Mouse (Mus musculus) embryonic facial prominence, embryonic 15.5 days (tissue): ENCODE measurements around the gene Ube2e3. TPM values are rescaled to one million over a fixed set of nuclear protein-coding genes. Genes with fewer than 3 reads are reported as not detected.

ENCODE experiments used
- ATAC-seq: fragments of 200-750 bp; cut with Nextera tagmentation; 2 replicates; pipeline ENCODE4 v1.8.0; 2017; ENCODE audit warnings: low read depth, moderate TSS enrichment; ENCODE audit not compliant: insufficient number of reproducible peaks, low FRiP score, low TSS enrichment
- H3K27ac ChIP-seq: fragments of 300-500 bp; sonication (generic); replicated peaks from 2 replicates; pipeline ENCODE4 v1.5.1; 2015; ENCODE audit warnings: mild to moderate bottlenecking, inconsistent platforms
- H3K27me3 ChIP-seq: fragments of 300-500 bp; sonication (generic); 2 replicates; pipeline ENCODE4 v1.6.1; 2015; ENCODE audit warnings: inconsistent platforms
- H3K36me3 ChIP-seq: fragments of 300-500 bp; sonication (generic); 2 replicates; pipeline ENCODE4 v1.6.1; 2015; ENCODE audit warnings: mild to moderate bottlenecking, inconsistent platforms
- H3K4me1 ChIP-seq: fragments of 300-500 bp; sonication (generic); 2 replicates; pipeline ENCODE4 v1.6.1; 2015; ENCODE audit warnings: inconsistent platforms
- H3K4me2 ChIP-seq: fragments of 300-500 bp; sonication (generic); replicated peaks from 2 replicates; pipeline ENCODE4 v1.6.1; 2015; ENCODE audit warnings: mild to moderate bottlenecking, inconsistent platforms
- H3K4me3 ChIP-seq: fragments of 300-500 bp; sonication (generic); replicated peaks from 2 replicates; pipeline ENCODE4 v1.5.1; 2015; ENCODE audit warnings: mild to moderate bottlenecking, inconsistent platforms
- H3K9ac ChIP-seq: fragments of 300-500 bp; sonication (generic); 2 replicates; pipeline ENCODE4 v1.6.1; 2015; ENCODE audit warnings: inconsistent platforms
- H3K9me3 ChIP-seq: fragments of 300-500 bp; sonication (generic); replicated peaks from 2 replicates; pipeline ENCODE4 v1.6.1; 2016; ENCODE audit warnings: inconsistent platforms
- WGBS: fragments of 180-500 bp; shearing (Covaris S2); methylation state at CpG from one replicate; pipeline ENCODE4 v1.1.7; 2015; 5-methylcytosine and 5-hydroxymethylcytosine counted together
- polyA plus RNA-seq: library from polyadenylated mRNA; unstranded; fragments of >200 nt; fragmentation: Nextera tagmentation; extraction: Ambion mirVana; gene quantifications from 2 replicates; pipeline ENCODE4 v1.2.1, GENCODE M21; 2015

Ube2e3 gene
- polyA plus RNA-seq, 1 experiment from 2014 or later = 139 TPM

GRCm38 (mm10) chr2:78864866-78865265 lies 3.1 kb upstream of the Ube2e3 start:
- H3K4me3 ChIP-seq = no peak overlapping the region
- no peaks in the 10 kb centered on the region for H3K27me3 ChIP-seq
- H3K27ac ChIP-seq = no peak overlapping the region
- WGBS = 82% methylated on average over 5 of the region's 5 CpGs
- H3K36me3 ChIP-seq = no peaks in the 10 kb centered on the region
- ATAC-seq = no peak
- no peaks in the 10 kb centered on the region for H3K9me3 ChIP-seq
- no peak overlapping the region for H3K4me2 ChIP-seq
- no peak overlapping the region for H3K9ac ChIP-seq
- no peaks in the 10 kb centered on the region for H3K4me1 ChIP-seq

GRCm38 (mm10) chr2:78868511-78868854 lies 559 bp downstream of the Ube2e3 start:
- Histone ChIP-seq H3K36me3 (no peaks in the 10 kb centered on the region), H3K4me3 (peak overlapping the region; percentile 75), H3K9me3 (no peaks in the 10 kb centered on the region), H3K4me2 (peak overlapping the region; percentile 76), H3K4me1 (peaks cover 25% of the 10 kb centered on the region), H3K9ac (peak overlapping the region; percentile 84), H3K27me3 (no peaks in the 10 kb centered on the region), H3K27ac (peak overlapping the region; percentile 96)
- peak; percentile 76 for ATAC-seq
- under 1% methylated on average over 36 of the region's 44 CpGs for WGBS

- peak; percentile 93 for ATAC-seq
- WGBS = under 1% methylated on average over 76 of the region's 114 CpGs
- peaks cover 29% of the 10 kb centered on the region for H3K4me1 ChIP-seq
- H3K27ac ChIP-seq = peak overlapping the region; percentile 96
- H3K36me3 ChIP-seq = no peaks in the 10 kb centered on the region
- peak overlapping the region; percentile 64 for H3K4me2 ChIP-seq
- no peaks in the 10 kb centered on the region for H3K9me3 ChIP-seq
- peak overlapping the region; percentile 75 for H3K4me3 ChIP-seq
- H3K9ac ChIP-seq = peak overlapping the region; percentile 84
- H3K27me3 ChIP-seq = no peaks in the 10 kb centered on the region
These were observed 1.2 kb downstream of the Ube2e3 start for GRCm38 (mm10) chr2:78868951-78869720.

GRCm38 (mm10) chr2:78869721-78870442 lies 2.0 kb downstream of the Ube2e3 start:
- Histone ChIP-seq H3K4me1 (peaks cover 30% of the 10 kb centered on the region), H3K4me2 (peak overlapping the region; percentile 64), H3K27ac (peak overlapping the region; percentile 96), H3K9ac (peak overlapping the region; percentile 84), H3K27me3 (no peaks in the 10 kb centered on the region), H3K9me3 (no peaks in the 10 kb centered on the region), H3K36me3 (no peaks in the 10 kb centered on the region), H3K4me3 (peak overlapping the region; percentile 75)
- ATAC-seq = no peak
- WGBS = under 1% methylated on average over 35 of the region's 35 CpGs

- Histone ChIP-seq H3K9me3 (no peaks in the 10 kb centered on the region), H3K4me1 (peaks cover 33% of the 10 kb centered on the region), H3K4me3 (peak overlapping the region; percentile 75), H3K4me2 (peak overlapping the region; percentile 64), H3K27ac (peak overlapping the region; percentile 58), H3K36me3 (no peaks in the 10 kb centered on the region), H3K9ac (peak overlapping the region; percentile 84; the same call in 1 of the 2 replicates), H3K27me3 (no peaks in the 10 kb centered on the region)
- WGBS = 10% methylated on average over 10 of the region's 10 CpGs
- no peak for ATAC-seq
These were observed 2.6 kb downstream of the Ube2e3 start for GRCm38 (mm10) chr2:78870443-78871025.

GRCm38 (mm10) chr2:78871971-78872860 lies 4.3 kb downstream of the Ube2e3 start:
- 20% methylated on average over 8 of the region's 8 CpGs for WGBS
- Histone ChIP-seq H3K4me2 (peak overlapping the region; percentile 64), H3K36me3 (no peaks in the 10 kb centered on the region), H3K4me1 (peaks cover 33% of the 10 kb centered on the region), H3K27ac (peak overlapping the region; percentile 56; the same call in 1 of the 2 replicates), H3K4me3 (peak overlapping the region; percentile 75), H3K9me3 (no peaks in the 10 kb centered on the region), H3K9ac (no peak overlapping the region), H3K27me3 (no peaks in the 10 kb centered on the region)
- ATAC-seq = no peak

GRCm38 (mm10) chr2:78873946-78874345 lies 6.0 kb downstream of the Ube2e3 start:
- ATAC-seq = no peak
- Histone ChIP-seq H3K9me3 (no peaks in the 10 kb centered on the region), H3K4me1 (peaks cover 35% of the 10 kb centered on the region), H3K4me2 (no peak overlapping the region), H3K9ac (no peak overlapping the region), H3K27ac (no peak overlapping the region), H3K36me3 (no peaks in the 10 kb centered on the region), H3K4me3 (no peak overlapping the region), H3K27me3 (no peaks in the 10 kb centered on the region)
- WGBS = 34% methylated on average over 2 of the region's 2 CpGs

GRCm38 (mm10) chr2:78876002-78876401 lies 8.1 kb downstream of the Ube2e3 start:
- ATAC-seq = no peak
- H3K36me3 ChIP-seq = no peaks in the 10 kb centered on the region
- H3K4me2 ChIP-seq = no peak overlapping the region
- H3K27me3 ChIP-seq = no peaks in the 10 kb centered on the region
- no peak overlapping the region for H3K4me3 ChIP-seq
- no peaks in the 10 kb centered on the region for H3K9me3 ChIP-seq
- no peak overlapping the region for H3K9ac ChIP-seq
- H3K4me1 ChIP-seq = peaks cover 26% of the 10 kb centered on the region
- H3K27ac ChIP-seq = no peak overlapping the region

GRCm38 (mm10) chr2:78882068-78882467 lies 14.1 kb downstream of the Ube2e3 start:
- Histone ChIP-seq H3K27ac (no peak overlapping the region), H3K4me3 (no peak overlapping the region), H3K4me1 (0 out of 2 replicates have a peak, but pooled peaks cover 2% of the 10 kb centered on the region), H3K27me3 (no peaks in the 10 kb centered on the region), H3K36me3 (no peaks in the 10 kb centered on the region), H3K4me2 (no peak overlapping the region), H3K9me3 (no peaks in the 10 kb centered on the region), H3K9ac (no peak overlapping the region)
- WGBS = 53% methylated on average over 1 of the region's 1 CpGs
- no peak for ATAC-seq

GRCm38 (mm10) chr2:78882743-78883433 lies 15.0 kb downstream of the Ube2e3 start:
- H3K36me3 ChIP-seq = no peaks in the 10 kb centered on the region
- no peak overlapping the region for H3K4me2 ChIP-seq
- 86% methylated on average over 3 of the region's 3 CpGs for WGBS
- ATAC-seq = no peak
- H3K9me3 ChIP-seq = no peaks in the 10 kb centered on the region
- H3K4me3 ChIP-seq = no peak overlapping the region
- H3K27me3 ChIP-seq = no peaks in the 10 kb centered on the region
- H3K9ac ChIP-seq = no peak overlapping the region
- no peak overlapping the region for H3K27ac ChIP-seq
- H3K4me1 ChIP-seq = 0 out of 2 replicates have a peak, but pooled peaks cover 2% of the 10 kb centered on the region
